Mouse (Mus musculus): ENCODE data around the gene P2rx7.

- TF ChIP-seq CTCF (IDR thresholded peaks at IDR 0.05; ENCODE audit: insufficient read depth, low read depth, low read length) = no peak
- TF ChIP-seq POLR2A (IDR thresholded peaks at IDR 0.05; ENCODE audit: insufficient read depth, low read depth, low read length) = no peak
These were observed 43.7 kb downstream of the P2rx7 start for GRCm38 (mm10) chr5:122687391-122687790.

Data from olfactory bulb, adult 2 months (tissue).